Comparison of ENCODE assay signal across 8 mouse cellular contexts in the genomic region with DNA sequence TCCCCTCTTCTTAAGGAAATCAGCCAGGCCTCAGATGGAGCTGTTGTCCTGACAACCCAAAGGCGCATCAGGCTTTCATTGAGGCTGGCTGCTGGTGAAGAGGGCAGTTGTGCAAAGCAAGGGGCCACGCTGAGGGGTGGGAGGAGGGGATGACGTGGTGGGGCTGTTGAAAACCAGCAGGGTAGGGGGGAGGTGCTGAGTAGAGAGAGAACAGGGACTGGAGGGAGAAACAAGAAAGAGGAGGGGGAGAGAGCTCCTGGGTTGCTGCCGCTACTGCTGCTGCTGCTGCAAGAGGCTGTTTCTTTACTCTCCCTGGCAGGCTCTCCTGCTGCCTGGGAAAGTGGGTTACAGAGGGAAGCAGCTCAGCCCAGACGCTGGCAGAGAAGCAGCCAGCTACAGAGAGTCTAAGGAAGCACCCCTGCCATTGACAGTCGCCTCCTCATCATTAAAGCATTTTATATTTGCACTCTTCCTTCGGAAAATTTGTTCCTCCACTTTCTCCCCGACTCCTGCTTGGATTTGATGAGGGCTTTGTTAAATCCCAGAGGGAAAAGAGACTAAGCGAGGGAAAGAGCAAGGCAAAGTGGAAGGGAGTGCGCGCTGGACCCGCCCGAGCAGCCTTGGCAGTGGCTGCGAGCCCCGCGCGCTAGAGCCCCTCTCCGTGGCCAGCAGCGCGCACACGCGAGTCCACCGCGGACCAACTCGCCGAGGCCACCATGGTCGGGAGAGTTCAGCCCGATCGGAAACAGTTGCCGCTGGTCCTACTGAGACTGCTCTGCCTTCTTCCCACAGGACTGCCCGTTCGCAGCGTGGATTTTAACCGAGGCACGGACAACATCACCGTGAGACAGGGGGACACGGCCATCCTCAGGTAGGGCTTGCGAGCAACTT.
DNase-seq lines count a peak whose midpoint lies in the region; ATAC-seq and TF ChIP-seq lines count a peak whose summit lies in the region.

No protein-coding gene starts in this region.

- peak overlapping the region; percentile 89 for H3K4me2 ChIP-seq in embryonic facial prominence, embryonic 12.5 days (replicated peaks)
- H3K4me2 ChIP-seq in heart, postnatal 0 days (ENCODE audit: low read depth, low read length), result peak overlapping the region; percentile 96

- TF ChIP-seq EP300 in heart, postnatal 0 days (IDR thresholded peaks at IDR 0.05; ENCODE audit: low read depth), result no peak

- H3K9ac ChIP-seq in embryonic facial prominence, embryonic 12.5 days, result peak overlapping the region; percentile 63
- no peak overlapping the region for H3K9ac ChIP-seq in heart, postnatal 0 days (replicated peaks; ENCODE audit: low read depth, low read length)

- H3K4me3 ChIP-seq in embryonic facial prominence, embryonic 12.5 days, result peak overlapping the region; percentile 60
- H3K4me3 ChIP-seq in heart, postnatal 0 days (ENCODE audit: low read depth, low read length), result peak overlapping the region; percentile 59

- peak overlapping the region; percentile 37 for H3K27ac ChIP-seq in embryonic facial prominence, embryonic 12.5 days
- no peak overlapping the region for H3K27ac ChIP-seq in heart, postnatal 0 days (ENCODE audit: low read depth)

- peaks cover 8% of the 10 kb centered on the region; the same call in 1 of the 2 replicates for H3K4me1 ChIP-seq in embryonic facial prominence, embryonic 12.5 days
- no peaks in the 10 kb centered on the region for H3K4me1 ChIP-seq in heart, postnatal 0 days (ENCODE audit: control insufficient read depth, insufficient read depth)

- no peaks in the 10 kb centered on the region for H3K27me3 ChIP-seq in embryonic facial prominence, embryonic 12.5 days
- 0 out of 2 replicates have a peak, but pooled peaks cover 12% of the 10 kb centered on the region for H3K27me3 ChIP-seq in heart, postnatal 0 days (ENCODE audit: control insufficient read depth, insufficient read depth, low read length)

- no peak for TF ChIP-seq CTCF in heart, postnatal 0 days (IDR thresholded peaks at IDR 0.05; ENCODE audit: low read depth)

- H3K36me3 ChIP-seq in embryonic facial prominence, embryonic 12.5 days, result no peaks in the 10 kb centered on the region
- H3K36me3 ChIP-seq in heart, postnatal 0 days (replicated peaks; ENCODE audit: control insufficient read depth, insufficient read depth, low read length), result no peaks in the 10 kb centered on the region

- H3K9me3 ChIP-seq in embryonic facial prominence, embryonic 12.5 days, result no peaks in the 10 kb centered on the region
- H3K9me3 ChIP-seq in heart, postnatal 0 days (replicated peaks; ENCODE audit: control insufficient read depth, low read length), result no peaks in the 10 kb centered on the region

- ATAC-seq in embryonic facial prominence, embryonic 12.5 days (ENCODE audit: insufficient number of reproducible peaks, insufficient read depth, low FRiP score, low TSS enrichment), result peak; percentile 87
- peak; percentile 27; the same call in 1 of the 2 replicates for ATAC-seq in heart, postnatal 0 days (ENCODE audit: insufficient read depth, low read depth)

- under 1% methylated on average over 38 of the region's 38 CpGs for WGBS in embryonic facial prominence, embryonic 12.5 days
- 2% methylated on average over 38 of the region's 38 CpGs for WGBS in heart, postnatal 0 days

- DNase-seq in ES-CJ7 (ENCODE audit: low read depth, low spot score) (peak; percentile 19), WW6 (ENCODE audit: low read depth, low spot score) (peak; percentile 5)
- peak; percentile 8 for DNase-seq in heart, postnatal 0 days (ENCODE audit: low spot score)
- DNase-seq in left cerebral cortex, adult 9 months (ENCODE audit: low spot score in 2 of 2), result peak; percentile 40 to 67
- DNase-seq in neural tube, embryonic 10.5 days (ENCODE audit: extremely low spot score, low spot score), result peak; percentile 76
- DNase-seq in urinary bladder, adult 18-20 months (ENCODE audit: low spot score in 2 of 2), result no peak
- DNase-seq in spleen, adult 12 weeks (ENCODE audit: low spot score), result no peak

Comparison
In these comparisons a context has a peak if more than half of its experiments do, and no peak if none do; other contexts are left out.
1. DNase-seq: peak in ES-CJ7 (single experiment), WW6 (single experiment), heart, postnatal 0 days (single experiment), left cerebral cortex, adult 9 months (2 of 2) and neural tube, embryonic 10.5 days (single experiment); none in urinary bladder, adult 18-20 months (0 of 2) and spleen, adult 12 weeks (single experiment).